Mouse (Mus musculus): ENCODE data around the gene Enpp7. TPM values are rescaled to one million over a fixed set of nuclear protein-coding genes. Genes with fewer than 3 reads are reported as not detected.

Enpp7 gene
- polyA plus RNA-seq, 1 experiment from 2014 or later, result not detected

- Histone ChIP-seq H3K4me2 (ENCODE audit: low read length) (no peak overlapping the region), H3K36me3 (ENCODE audit: control insufficient read depth, insufficient read depth, low read length) (no peaks in the 10 kb centered on the region), H3K9ac (ENCODE audit: low read depth, low read length) (no peak overlapping the region), H3K4me3 (ENCODE audit: low read length) (no peak overlapping the region), H3K27me3 (replicated peaks; ENCODE audit: control insufficient read depth, insufficient read depth, low read length) (no peaks in the 10 kb centered on the region), H3K4me1 (ENCODE audit: control insufficient read depth, insufficient read depth, low read depth, low read length) (no peaks in the 10 kb centered on the region), H3K27ac (ENCODE audit: low read depth, low read length) (no peak overlapping the region), H3K9me3 (ENCODE audit: control insufficient read depth, low read length) (no peaks in the 10 kb centered on the region)
- 89% methylated on average over 10 of the region's 10 CpGs for WGBS
- ATAC-seq, result no peak
Observed at GRCm38 (mm10) chr11:119005547-119006275, 17.7 kb downstream of the Enpp7 start.

GRCm38 (mm10) chr11:119006462-119006861 lies 18.5 kb downstream of the Enpp7 start:
- Histone ChIP-seq H3K4me1 (ENCODE audit: control insufficient read depth, insufficient read depth, low read depth, low read length) (no peaks in the 10 kb centered on the region), H3K36me3 (ENCODE audit: control insufficient read depth, insufficient read depth, low read length) (no peaks in the 10 kb centered on the region), H3K27ac (ENCODE audit: low read depth, low read length) (no peak overlapping the region), H3K27me3 (replicated peaks; ENCODE audit: control insufficient read depth, insufficient read depth, low read length) (no peaks in the 10 kb centered on the region), H3K4me3 (ENCODE audit: low read length) (no peak overlapping the region), H3K9ac (ENCODE audit: low read depth, low read length) (no peak overlapping the region), H3K4me2 (ENCODE audit: low read length) (no peak overlapping the region), H3K9me3 (ENCODE audit: control insufficient read depth, low read length) (no peaks in the 10 kb centered on the region)
- ATAC-seq, result no peak
- WGBS, result 76% methylated on average over 3 of the region's 3 CpGs

GRCm38 (mm10) chr11:119007461-119008456 lies 19.8 kb downstream of the Enpp7 start:
- Histone ChIP-seq H3K4me2 (ENCODE audit: low read length) (peak overlapping the region; percentile 47), H3K4me1 (ENCODE audit: control insufficient read depth, insufficient read depth, low read depth, low read length) (no peaks in the 10 kb centered on the region), H3K36me3 (ENCODE audit: control insufficient read depth, insufficient read depth, low read length) (no peaks in the 10 kb centered on the region), H3K9ac (ENCODE audit: low read depth, low read length) (no peak overlapping the region), H3K27ac (ENCODE audit: low read depth, low read length) (no peak overlapping the region), H3K27me3 (replicated peaks; ENCODE audit: control insufficient read depth, insufficient read depth, low read length) (no peaks in the 10 kb centered on the region), H3K9me3 (ENCODE audit: control insufficient read depth, low read length) (no peaks in the 10 kb centered on the region), H3K4me3 (ENCODE audit: low read length) (peak overlapping the region; percentile 30)
- 18% methylated on average over 21 of the region's 21 CpGs for WGBS
- peak; percentile 81 for ATAC-seq

- Histone ChIP-seq H3K4me3 (ENCODE audit: low read length) (no peak overlapping the region), H3K36me3 (ENCODE audit: control insufficient read depth, insufficient read depth, low read length) (no peaks in the 10 kb centered on the region), H3K4me1 (ENCODE audit: control insufficient read depth, insufficient read depth, low read depth, low read length) (no peaks in the 10 kb centered on the region), H3K4me2 (ENCODE audit: low read length) (no peak overlapping the region), H3K27me3 (replicated peaks; ENCODE audit: control insufficient read depth, insufficient read depth, low read length) (no peaks in the 10 kb centered on the region), H3K27ac (ENCODE audit: low read depth, low read length) (no peak overlapping the region), H3K9ac (ENCODE audit: low read depth, low read length) (no peak overlapping the region), H3K9me3 (ENCODE audit: control insufficient read depth, low read length) (no peaks in the 10 kb centered on the region)
- 83% methylated on average over 7 of the region's 7 CpGs for WGBS
- ATAC-seq, result no peak
Observed at GRCm38 (mm10) chr11:119014455-119014854, 26.5 kb downstream of the Enpp7 start.

- peaks cover 5% of the 10 kb centered on the region; the same call in 1 of the 2 replicates for H3K27me3 ChIP-seq (replicated peaks; ENCODE audit: control insufficient read depth, insufficient read depth, low read length)
- H3K4me3 ChIP-seq (ENCODE audit: low read length), result no peak overlapping the region
- no peaks in the 10 kb centered on the region for H3K9me3 ChIP-seq (ENCODE audit: control insufficient read depth, low read length)
- H3K4me1 ChIP-seq (ENCODE audit: control insufficient read depth, insufficient read depth, low read depth, low read length), result peaks cover 4% of the 10 kb centered on the region
- H3K36me3 ChIP-seq (ENCODE audit: control insufficient read depth, insufficient read depth, low read length), result no peaks in the 10 kb centered on the region
- H3K27ac ChIP-seq (ENCODE audit: low read depth, low read length), result no peak overlapping the region
- WGBS, result 31% methylated on average over 7 of the region's 7 CpGs
- ATAC-seq, result no peak
- no peak overlapping the region for H3K9ac ChIP-seq (ENCODE audit: low read depth, low read length)
- H3K4me2 ChIP-seq (ENCODE audit: low read length), result no peak overlapping the region
Observed at GRCm38 (mm10) chr11:119017506-119017905, 29.5 kb downstream of the Enpp7 start.

GRCm38 (mm10) chr11:119021180-119021579 lies 33.2 kb downstream of the Enpp7 start:
- H3K27me3 ChIP-seq (replicated peaks; ENCODE audit: control insufficient read depth, insufficient read depth, low read length), result peaks cover 5% of the 10 kb centered on the region; the same call in 1 of the 2 replicates
- H3K4me3 ChIP-seq (ENCODE audit: low read length), result no peak overlapping the region
- ATAC-seq, result no peak
- H3K9ac ChIP-seq (ENCODE audit: low read depth, low read length), result no peak overlapping the region
- H3K4me1 ChIP-seq (ENCODE audit: control insufficient read depth, insufficient read depth, low read depth, low read length), result peaks cover 28% of the 10 kb centered on the region
- no peaks in the 10 kb centered on the region for H3K9me3 ChIP-seq (ENCODE audit: control insufficient read depth, low read length)
- H3K4me2 ChIP-seq (ENCODE audit: low read length), result no peak overlapping the region
- H3K27ac ChIP-seq (ENCODE audit: low read depth, low read length), result no peak overlapping the region
- no peaks in the 10 kb centered on the region for H3K36me3 ChIP-seq (ENCODE audit: control insufficient read depth, insufficient read depth, low read length)
- whole genome bisulfite sequencing, result 95% methylated on average over 7 of the region's 7 CpGs

- H3K9me3 ChIP-seq (ENCODE audit: control insufficient read depth, low read length), result no peaks in the 10 kb centered on the region
- H3K27ac ChIP-seq (ENCODE audit: low read depth, low read length), result peak overlapping the region; percentile 86
- WGBS, result 4% methylated on average over 42 of the region's 42 CpGs
- ATAC-seq, result no peak
- H3K4me3 ChIP-seq (ENCODE audit: low read length), result peak overlapping the region; percentile 94
- H3K27me3 ChIP-seq (replicated peaks; ENCODE audit: control insufficient read depth, insufficient read depth, low read length), result peaks cover 5% of the 10 kb centered on the region; the same call in 1 of the 2 replicates
- H3K36me3 ChIP-seq (ENCODE audit: control insufficient read depth, insufficient read depth, low read length), result peaks cover 9% of the 10 kb centered on the region; the same call in 1 of the 2 replicates
- H3K9ac ChIP-seq (ENCODE audit: low read depth, low read length), result peak overlapping the region; percentile 94
- peak overlapping the region; percentile 91 for H3K4me2 ChIP-seq (ENCODE audit: low read length)
- peaks cover 37% of the 10 kb centered on the region for H3K4me1 ChIP-seq (ENCODE audit: control insufficient read depth, insufficient read depth, low read depth, low read length)
Observed at GRCm38 (mm10) chr11:119022068-119022894, 34.3 kb downstream of the Enpp7 start.

GRCm38 (mm10) chr11:119022895-119023615 lies 35.1 kb downstream of the Enpp7 start, which contains the start of gene Cbx2:
Gene Cbx2, plus strand, starts transcription at chr11:119022962.
- under 1% methylated on average over 83 of the region's 99 CpGs for WGBS
- H3K27ac ChIP-seq (ENCODE audit: low read depth, low read length), result peak within 1 kb of the TSS; percentile 86
- peaks cover 5% of the 10 kb centered on the region; the same call in 1 of the 2 replicates for H3K27me3 ChIP-seq (replicated peaks; ENCODE audit: control insufficient read depth, insufficient read depth, low read length)
- peak; percentile 95 for ATAC-seq
- peaks cover 37% of the 10 kb centered on the region for H3K4me1 ChIP-seq (ENCODE audit: control insufficient read depth, insufficient read depth, low read depth, low read length)
- peak within 1 kb of the TSS; percentile 94 for H3K4me3 ChIP-seq (ENCODE audit: low read length)
- peak within 1 kb of the TSS; percentile 94 for H3K9ac ChIP-seq (ENCODE audit: low read depth, low read length)
- H3K4me2 ChIP-seq (ENCODE audit: low read length), result peak within 1 kb of the TSS; percentile 91
- H3K36me3 ChIP-seq (ENCODE audit: control insufficient read depth, insufficient read depth, low read length), result peaks cover 13% of the 10 kb centered on the region
- H3K9me3 ChIP-seq (ENCODE audit: control insufficient read depth, low read length), result no peaks in the 10 kb centered on the region
